Mouse (Mus musculus) hindbrain, embryonic 16.5 days (tissue): ENCODE measurements at regions not wholly inside any gene's neighbourhood (a gene's known extent, or its start where the extent isn't known, plus 50 kb on each side); places are given as distances from the start of the nearest gene placed in this dataset.
A peak's percentile ranks its signal among the peaks of the same experiment; 100 is the strongest.

Source experiments
- ATAC-seq: fragments of 200-750 bp; cut with Nextera tagmentation; 2 replicates; pipeline ENCODE4 v1.8.0; 2017; ENCODE audit warnings: moderate TSS enrichment, moderate library complexity
- H3K27ac ChIP-seq: fragments of 300-500 bp; sonication (generic); 2 replicates; pipeline ENCODE4 v1.5.1; 2014; ENCODE audit warnings: low read depth, mild to moderate bottlenecking, control low read depth, low read length, moderate library complexity
- H3K27me3 ChIP-seq: fragments of 300-500 bp; sonication (generic); replicated peaks from 2 replicates; pipeline ENCODE4 v1.6.1; 2014; ENCODE audit warnings: low read length; ENCODE audit not compliant: control insufficient read depth, insufficient read depth
- H3K36me3 ChIP-seq: fragments of 300-500 bp; sonication (generic); 2 replicates; pipeline ENCODE4 v1.6.1; 2014; ENCODE audit warnings: mild to moderate bottlenecking, low read length, moderate library complexity, mixed read lengths; ENCODE audit not compliant: control insufficient read depth, insufficient read depth
- H3K4me1 ChIP-seq: fragments of 300-500 bp; sonication (generic); 2 replicates; pipeline ENCODE4 v1.6.1; 2014; ENCODE audit warnings: low read depth, low read length; ENCODE audit not compliant: control insufficient read depth, insufficient read depth
- H3K4me2 ChIP-seq: fragments of 300-500 bp; sonication (generic); 2 replicates; pipeline ENCODE4 v1.6.1; 2014; ENCODE audit warnings: mild to moderate bottlenecking, low read length, control low read depth, moderate library complexity
- H3K4me3 ChIP-seq: fragments of 300-500 bp; sonication (generic); 2 replicates; pipeline ENCODE4 v1.5.1; 2014; ENCODE audit warnings: mild to moderate bottlenecking, low read length, control low read depth, moderate library complexity
- H3K9ac ChIP-seq: fragments of 300-500 bp; sonication (generic); 2 replicates; pipeline ENCODE4 v1.6.1; 2014; ENCODE audit warnings: low read depth, mild to moderate bottlenecking, control low read depth, low read length, moderate library complexity
- H3K9me3 ChIP-seq: fragments of 300-500 bp; sonication (generic); 2 replicates; pipeline ENCODE4 v1.6.1; 2014; ENCODE audit warnings: mild to moderate bottlenecking, low read length, moderate library complexity; ENCODE audit not compliant: control insufficient read depth
- WGBS: fragments of 180-500 bp; shearing (Covaris S2); extraction: QIAGEN DNeasy Blood & Tissue Kit; methylation state at CpG from one replicate; pipeline ENCODE4 v1.1.7; 2014; 5-methylcytosine and 5-hydroxymethylcytosine counted together

DNA sequence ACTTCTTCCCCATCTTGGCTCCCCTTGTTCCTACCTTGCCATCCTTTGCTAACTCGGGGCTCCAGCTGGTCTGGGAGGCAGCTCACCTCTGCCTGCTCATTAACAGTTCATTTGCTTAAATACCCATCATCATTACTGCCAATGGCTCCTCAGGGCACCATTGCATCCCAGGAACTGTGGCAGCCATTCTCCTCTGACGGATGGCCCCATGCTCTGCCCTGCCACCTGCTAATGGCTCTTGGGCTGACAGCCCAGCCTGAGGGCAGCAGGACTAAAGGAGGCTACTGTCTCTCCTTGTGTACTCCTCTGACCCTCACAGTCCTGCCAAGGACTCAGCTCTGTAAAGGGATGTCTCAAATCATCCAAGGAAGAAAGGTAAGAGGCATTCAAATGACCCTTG, 398.7 kb downstream of the Insc start:
- H3K4me2 ChIP-seq = no peak overlapping the region
- H3K4me1 ChIP-seq = no peaks in the 10 kb centered on the region
- H3K9ac ChIP-seq = no peak overlapping the region
- H3K9me3 ChIP-seq = no peaks in the 10 kb centered on the region
- no peaks in the 10 kb centered on the region for H3K27me3 ChIP-seq
- 56% methylated on average over 2 of the region's 2 CpGs for WGBS
- H3K36me3 ChIP-seq = no peaks in the 10 kb centered on the region
- peak; percentile 64; the same call in 1 of the 2 replicates for ATAC-seq
- no peak overlapping the region for H3K27ac ChIP-seq
- no peak overlapping the region for H3K4me3 ChIP-seq

DNA sequence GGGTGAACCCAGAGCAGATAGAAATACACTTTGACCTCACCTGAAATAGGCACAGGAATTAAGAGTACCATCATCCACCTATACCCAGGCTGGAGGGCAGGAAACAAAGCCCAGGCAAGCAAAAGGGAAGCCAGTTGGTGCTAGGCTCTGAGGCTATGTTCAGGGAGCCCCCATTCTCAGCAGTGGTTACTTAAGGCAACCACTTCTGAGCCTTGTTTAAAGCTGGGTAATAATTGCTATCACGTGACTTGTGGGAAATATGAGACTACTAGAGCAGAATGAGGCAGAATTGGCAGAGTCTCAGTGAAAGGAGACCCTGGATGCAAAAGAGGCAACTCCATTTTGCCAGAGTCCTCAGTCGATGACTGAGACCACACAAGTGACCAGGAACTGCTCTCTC, 401.5 kb downstream of the Insc start:
- H3K9ac ChIP-seq = no peak overlapping the region
- H3K4me3 ChIP-seq = no peak overlapping the region
- no peaks in the 10 kb centered on the region for H3K27me3 ChIP-seq
- H3K9me3 ChIP-seq = no peaks in the 10 kb centered on the region
- no peak overlapping the region for H3K27ac ChIP-seq
- WGBS = 68% methylated on average over 2 of the region's 2 CpGs
- no peaks in the 10 kb centered on the region for H3K36me3 ChIP-seq
- H3K4me1 ChIP-seq = no peaks in the 10 kb centered on the region
- no peak overlapping the region for H3K4me2 ChIP-seq
- no peak for ATAC-seq

DNA sequence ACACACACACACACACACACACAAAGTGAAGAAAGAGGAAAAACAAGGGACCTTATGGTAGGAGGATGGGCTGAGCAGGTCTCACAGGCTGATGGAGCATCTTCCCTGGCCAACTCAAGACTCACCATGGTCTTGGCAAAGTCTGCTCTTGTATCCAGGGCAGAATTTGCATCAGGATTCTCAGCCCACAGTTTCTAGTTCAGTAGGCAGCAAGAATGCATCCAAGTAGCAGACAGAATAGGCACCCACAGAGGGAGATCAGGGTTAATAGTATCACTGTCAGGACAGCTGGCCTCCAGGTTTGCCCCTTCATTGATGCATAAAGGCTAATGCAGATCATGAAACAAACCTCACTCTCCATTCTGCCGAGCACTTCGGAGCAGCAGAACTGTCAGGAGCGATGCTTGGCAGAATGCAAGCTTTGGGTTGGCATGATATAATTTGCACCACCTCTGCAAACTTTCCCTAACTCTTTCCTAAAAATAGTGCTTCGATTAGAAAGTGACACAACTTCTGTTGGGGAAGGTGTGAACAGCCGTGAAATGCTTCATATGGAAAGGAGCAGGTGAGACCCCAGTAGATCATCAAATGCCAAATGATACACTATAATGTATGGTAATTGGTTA, 404.0 kb downstream of the Insc start:
- no peaks in the 10 kb centered on the region for H3K4me1 ChIP-seq
- no peak overlapping the region for H3K27ac ChIP-seq
- H3K4me3 ChIP-seq = no peak overlapping the region
- no peaks in the 10 kb centered on the region for H3K9me3 ChIP-seq
- no peak overlapping the region for H3K4me2 ChIP-seq
- H3K27me3 ChIP-seq = no peaks in the 10 kb centered on the region
- H3K36me3 ChIP-seq = no peaks in the 10 kb centered on the region
- no peak for ATAC-seq
- WGBS = 66% methylated on average over 5 of the region's 5 CpGs
- no peak overlapping the region for H3K9ac ChIP-seq

DNA sequence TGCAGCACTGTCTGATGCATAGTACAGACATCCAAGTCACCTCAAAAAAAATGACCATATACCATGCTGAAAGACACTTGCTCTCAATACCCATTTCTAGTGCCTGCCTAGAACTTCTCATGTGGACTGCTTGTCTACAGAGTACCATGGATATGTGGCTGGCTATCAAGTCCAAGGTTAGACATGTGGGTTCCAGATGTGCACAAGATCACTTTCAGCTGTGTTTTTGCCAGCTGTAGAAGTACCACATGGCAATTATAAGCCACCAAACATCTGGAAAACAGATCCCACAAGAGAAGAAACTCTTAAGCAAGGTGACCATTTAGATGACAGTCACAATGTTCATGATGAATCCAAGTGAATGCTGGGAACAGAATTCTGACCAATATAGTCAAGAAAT, 409.8 kb downstream of the Insc start:
- ATAC-seq = no peak
- Histone ChIP-seq H3K27ac (no peak overlapping the region), H3K36me3 (no peaks in the 10 kb centered on the region), H3K4me2 (no peak overlapping the region), H3K4me1 (no peaks in the 10 kb centered on the region), H3K9me3 (no peaks in the 10 kb centered on the region), H3K27me3 (no peaks in the 10 kb centered on the region), H3K9ac (no peak overlapping the region), H3K4me3 (no peak overlapping the region)

DNA sequence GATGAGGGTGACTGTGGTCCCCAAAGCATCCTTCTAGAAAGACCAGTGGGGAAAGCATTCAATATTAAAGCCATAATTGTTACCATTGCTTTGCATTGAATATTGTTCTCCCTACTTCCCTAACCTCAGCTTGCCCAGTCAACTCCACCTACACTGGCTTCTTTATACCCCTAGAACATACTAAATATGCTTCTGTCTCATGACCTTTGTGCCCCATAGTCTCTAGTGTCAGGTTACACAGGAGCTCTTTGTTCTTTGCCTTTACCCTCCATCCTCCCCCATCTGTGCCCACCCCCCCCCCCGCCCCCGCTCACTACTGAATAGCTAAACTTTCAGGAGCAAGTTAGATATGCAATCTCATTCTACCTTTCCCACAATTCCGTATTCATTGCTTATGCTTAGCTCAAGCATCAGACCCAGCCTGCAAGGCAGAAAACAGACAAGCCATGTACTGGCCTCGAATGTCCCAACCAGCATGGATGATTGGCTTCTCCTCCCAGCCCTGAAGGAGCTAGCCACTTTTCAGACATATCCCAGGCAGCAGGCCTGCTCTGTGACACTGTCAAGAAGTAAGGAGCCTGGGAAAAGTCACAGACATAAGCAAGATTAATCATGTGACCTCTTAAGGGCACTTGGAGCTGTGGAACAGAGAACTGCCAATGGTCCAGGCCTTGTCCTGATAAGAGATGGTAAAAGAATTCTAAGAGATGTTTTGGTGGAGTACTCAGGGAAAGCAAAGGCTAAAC, 410.4 kb downstream of the Insc start:
- Histone ChIP-seq H3K4me2 (no peak overlapping the region), H3K4me1 (no peaks in the 10 kb centered on the region), H3K36me3 (no peaks in the 10 kb centered on the region), H3K27me3 (no peaks in the 10 kb centered on the region), H3K9ac (no peak overlapping the region), H3K27ac (no peak overlapping the region), H3K9me3 (no peaks in the 10 kb centered on the region), H3K4me3 (no peak overlapping the region)
- ATAC-seq = no peak
- 62% methylated on average over 4 of the region's 4 CpGs for WGBS

DNA sequence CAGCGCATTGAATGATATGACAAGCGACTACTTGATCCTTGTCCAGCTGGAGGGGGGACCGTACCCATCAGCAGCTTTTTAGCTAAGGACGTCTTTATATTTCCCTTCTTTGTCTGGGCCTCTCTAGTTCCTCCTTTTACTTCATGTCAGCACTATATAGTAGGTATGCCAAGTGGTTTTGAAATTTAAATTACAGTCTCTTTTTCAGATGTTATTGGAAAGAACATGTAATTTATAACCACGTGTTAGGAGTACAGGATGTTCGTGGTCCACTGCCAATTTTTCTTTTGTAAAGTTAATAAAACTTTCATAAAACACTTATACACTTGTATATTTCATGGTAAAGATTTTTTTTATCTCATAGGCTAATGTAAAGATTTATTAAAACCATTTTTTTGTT, 426.5 kb downstream of the Insc start:
- no peak overlapping the region for H3K4me3 ChIP-seq
- no peaks in the 10 kb centered on the region for H3K4me1 ChIP-seq
- no peak for ATAC-seq
- no peaks in the 10 kb centered on the region; the same call in 1 of the 2 replicates for H3K9me3 ChIP-seq
- no peaks in the 10 kb centered on the region for H3K27me3 ChIP-seq
- H3K36me3 ChIP-seq = no peaks in the 10 kb centered on the region
- no peak overlapping the region for H3K9ac ChIP-seq
- WGBS = 68% methylated on average over 6 of the region's 6 CpGs
- no peak overlapping the region for H3K4me2 ChIP-seq
- no peak overlapping the region for H3K27ac ChIP-seq

DNA sequence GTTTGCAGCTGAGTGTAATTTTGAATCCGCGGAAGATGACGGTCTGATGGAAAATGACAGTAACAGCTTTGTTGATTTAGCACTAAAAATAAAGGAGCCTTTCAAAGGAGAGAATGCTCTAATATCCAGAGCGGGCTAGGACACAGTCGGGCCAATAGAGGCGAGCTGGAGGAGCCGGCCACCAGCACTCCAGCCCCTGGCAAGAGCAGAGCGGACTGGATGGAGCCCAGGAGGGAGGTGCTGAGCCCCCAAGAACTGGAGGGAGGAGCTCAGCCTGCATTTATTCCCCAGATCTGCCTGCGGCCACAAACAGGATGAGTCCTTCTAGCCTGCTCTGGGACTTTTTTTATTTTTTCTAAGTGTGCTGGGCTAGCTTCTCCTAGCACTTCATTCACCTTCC, 426.9 kb downstream of the Insc start:
- Histone ChIP-seq H3K36me3 (no peaks in the 10 kb centered on the region), H3K4me1 (no peaks in the 10 kb centered on the region), H3K27ac (no peak overlapping the region), H3K4me2 (no peak overlapping the region), H3K9me3 (no peaks in the 10 kb centered on the region; the same call in 1 of the 2 replicates), H3K27me3 (no peaks in the 10 kb centered on the region), H3K4me3 (no peak overlapping the region), H3K9ac (no peak overlapping the region)
- WGBS = 46% methylated on average over 9 of the region's 9 CpGs
- peak; percentile 87; the same call in 1 of the 2 replicates for ATAC-seq

DNA sequence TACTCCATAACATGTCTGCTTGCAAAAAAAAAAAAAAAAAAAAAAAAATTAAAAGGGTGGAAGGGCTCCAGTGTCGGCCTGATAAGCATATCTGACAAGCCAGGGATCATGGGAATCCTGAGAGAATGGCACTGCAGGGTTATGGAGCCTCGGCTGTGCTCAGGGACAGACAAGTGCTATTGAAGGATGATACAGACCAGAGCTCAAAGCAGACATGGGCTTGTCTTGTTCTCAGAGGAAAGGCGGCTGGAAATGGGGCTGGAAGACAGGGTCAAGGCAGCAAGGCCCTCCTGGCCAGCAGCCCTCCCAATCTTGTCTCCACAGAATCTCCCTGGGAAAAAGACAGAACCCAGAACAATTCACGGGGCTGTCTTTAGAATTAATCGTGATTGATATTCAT, 449.0 kb downstream of the Insc start:
- Histone ChIP-seq H3K4me3 (no peak overlapping the region), H3K27me3 (0 out of 2 replicates have a peak, but pooled peaks cover 3% of the 10 kb centered on the region), H3K4me1 (peaks cover 7% of the 10 kb centered on the region), H3K9ac (no peak overlapping the region), H3K27ac (no peak overlapping the region), H3K4me2 (no peak overlapping the region), H3K9me3 (no peaks in the 10 kb centered on the region), H3K36me3 (no peaks in the 10 kb centered on the region)
- ATAC-seq = no peak
- 57% methylated on average over 5 of the region's 5 CpGs for WGBS

DNA sequence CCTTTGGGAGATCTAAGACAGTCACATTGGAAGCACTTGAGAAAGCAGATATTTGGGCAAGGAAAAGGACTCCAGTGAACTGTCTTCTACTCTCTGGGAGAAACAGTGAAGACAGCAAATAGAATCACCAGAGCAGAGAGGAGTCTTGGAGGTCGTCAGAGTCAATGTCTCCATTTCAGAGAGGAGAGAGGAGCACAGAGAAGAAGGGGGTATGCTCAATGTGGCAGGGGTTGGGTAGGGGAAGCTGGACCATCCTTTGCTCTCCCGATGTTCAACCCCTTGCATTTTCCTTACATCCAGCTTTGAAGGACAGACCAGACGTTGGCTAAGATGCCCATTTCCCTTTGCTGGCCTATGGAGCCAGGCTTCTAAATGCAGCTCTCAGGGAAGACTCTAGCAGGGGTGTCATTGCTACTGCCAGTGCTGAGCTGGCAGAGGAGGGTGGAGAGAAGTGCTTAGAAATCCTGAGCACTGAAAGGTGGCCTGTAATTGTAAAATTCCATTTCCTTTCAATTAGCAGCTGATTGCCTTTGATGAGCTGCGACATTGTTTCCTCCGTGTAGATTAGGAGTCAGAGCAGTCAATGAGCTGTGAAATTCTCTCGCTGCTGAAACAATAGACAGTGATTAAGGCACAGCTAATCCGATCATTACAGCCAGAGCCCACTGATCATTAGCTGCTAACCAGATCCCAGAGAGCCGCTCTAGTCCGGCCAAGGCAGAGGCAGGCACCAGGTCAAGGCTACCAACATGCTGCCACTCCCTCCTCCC, 449.7 kb downstream of the Insc start:
- Histone ChIP-seq H3K4me3 (no peak overlapping the region), H3K9me3 (no peaks in the 10 kb centered on the region), H3K4me1 (peaks cover 7% of the 10 kb centered on the region), H3K27me3 (0 out of 2 replicates have a peak, but pooled peaks cover 3% of the 10 kb centered on the region), H3K9ac (no peak overlapping the region), H3K36me3 (no peaks in the 10 kb centered on the region), H3K27ac (no peak overlapping the region), H3K4me2 (no peak overlapping the region)
- ATAC-seq = peak; percentile 83
- WGBS = 21% methylated on average over 9 of the region's 9 CpGs
